Mouse (Mus musculus): ENCODE results near the gene Ulk4. TPM values are rescaled to one million over a fixed set of nuclear protein-coding genes. Genes with fewer than 3 reads are reported as not detected.
A peak's percentile ranks its signal among the peaks of the same experiment; 100 is the strongest.

Gene Ulk4
- polyA plus RNA-seq, 2 experiments = 0.40 to 30.5 TPM

DNA sequence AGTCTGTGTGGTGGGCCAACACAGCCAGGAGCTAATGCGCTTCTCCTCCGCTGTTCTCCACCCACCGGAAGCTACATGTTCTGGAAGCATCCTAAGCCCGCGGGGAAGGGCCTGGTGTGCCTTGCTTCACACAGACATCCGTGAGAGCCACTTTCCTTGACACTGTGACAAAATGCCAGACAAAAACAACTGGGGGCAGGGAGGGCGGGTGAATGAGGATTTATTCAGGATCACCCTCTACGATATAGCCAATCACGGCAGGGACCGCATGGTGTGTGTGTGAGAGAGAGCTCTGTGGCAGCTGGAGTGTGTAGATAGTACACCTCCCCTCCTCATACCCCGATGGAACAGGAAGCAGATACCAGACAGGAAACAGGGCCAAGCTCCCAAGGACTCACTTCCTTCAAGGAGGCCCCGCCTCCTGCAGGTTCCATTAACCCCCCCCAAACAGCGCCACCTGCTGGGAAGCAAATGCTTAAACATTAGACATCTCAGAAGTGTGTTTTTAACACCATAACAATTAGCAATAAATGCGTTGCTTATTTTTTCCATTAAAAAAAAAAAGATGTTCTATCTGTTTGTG lies 362.0 kb downstream of the Ulk4 start:
- WGBS (ENCODE audit: insufficient replicate concordance) = 28% methylated on average over 14 of the region's 14 CpGs
- H3K9ac ChIP-seq (replicated peaks) = no peak overlapping the region
- no peak for DNase-seq (ENCODE audit: low read depth in 3 of 3, low spot score in 3 of 3)
- ATAC-seq (ENCODE audit: insufficient read depth) = peak; percentile 75
- no peaks in the 10 kb centered on the region for H3K36me3 ChIP-seq (replicated peaks; ENCODE audit: control insufficient read depth, insufficient read depth, low read depth)
- H3K9me3 ChIP-seq (ENCODE audit: control insufficient read depth, low read length) = no peaks in the 10 kb centered on the region
- TF ChIP-seq EP300 (IDR thresholded peaks at IDR 0.05; ENCODE audit: low read depth) = 0 out of 2 replicates have a peak, but pooled peaks have one; percentile 5
- peak; percentile 71 for TF ChIP-seq CTCF (IDR thresholded peaks at IDR 0.05; ENCODE audit: low read depth)
- peaks cover 0 to 11% of the 10 kb centered on the region in 2 experiments; a peak in 2 of 4 replicates for H3K4me1 ChIP-seq (replicated peaks; ENCODE audit: control insufficient read depth in 2 of 2, insufficient read depth in 2 of 2, low read length in 1 of 2)
- peak overlapping the region in 1 of 2 experiments; percentile 15; a peak in 1 of 4 replicates for H3K4me3 ChIP-seq (ENCODE audit: insufficient read depth in 1 of 2, low read depth in 2 of 2, low read length in 2 of 2)
- no peak overlapping the region for H3K4me2 ChIP-seq (ENCODE audit: low read depth)
- no peak overlapping the region for H3K27ac ChIP-seq
- H3K27me3 ChIP-seq (ENCODE audit: control insufficient read depth, insufficient read depth, low read length) = no peaks in the 10 kb centered on the region

DNA sequence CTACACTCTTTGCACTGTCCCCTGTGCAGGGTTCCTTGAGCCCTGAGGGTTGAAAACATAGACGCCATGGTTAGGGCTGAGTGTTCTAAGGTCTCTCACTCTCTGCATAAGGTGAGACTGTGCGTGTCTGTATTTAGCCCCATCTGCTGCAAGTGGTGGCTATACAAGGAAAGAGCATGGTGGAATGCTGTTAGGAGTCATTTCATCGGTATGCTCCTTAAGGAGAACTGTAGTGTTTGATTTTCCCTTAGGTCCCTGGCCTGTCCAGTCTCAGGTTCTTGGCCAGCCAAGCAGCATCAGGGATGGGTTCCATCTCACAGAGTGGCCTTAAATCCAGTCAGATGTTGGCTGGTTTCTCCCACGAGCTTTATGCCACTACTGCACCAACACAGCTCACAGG lies 362.6 kb downstream of the Ulk4 start:
- DNase-seq (ENCODE audit: low read depth in 3 of 3, low spot score in 3 of 3) = no peak
- Histone ChIP-seq H3K27ac (no peak overlapping the region), H3K4me1 (replicated peaks; ENCODE audit: control insufficient read depth in 2 of 2, insufficient read depth in 2 of 2, low read length in 1 of 2) (peaks cover 0 to 11% of the 10 kb centered on the region in 2 experiments; a peak in 2 of 4 replicates), H3K9me3 (ENCODE audit: control insufficient read depth, low read length) (no peaks in the 10 kb centered on the region), H3K36me3 (replicated peaks; ENCODE audit: control insufficient read depth, insufficient read depth, low read depth) (no peaks in the 10 kb centered on the region), H3K9ac (replicated peaks) (no peak overlapping the region), H3K4me3 (ENCODE audit: insufficient read depth in 1 of 2, low read depth in 2 of 2, low read length in 2 of 2) (no peak overlapping the region), H3K4me2 (ENCODE audit: low read depth) (no peak overlapping the region), H3K27me3 (ENCODE audit: control insufficient read depth, insufficient read depth, low read length) (no peaks in the 10 kb centered on the region)
- no peak for ATAC-seq (ENCODE audit: insufficient read depth)
- TF ChIP-seq EP300 (IDR thresholded peaks at IDR 0.05; ENCODE audit: low read depth) = no peak
- TF ChIP-seq CTCF (IDR thresholded peaks at IDR 0.05; ENCODE audit: low read depth) = no peak
- 62% methylated on average over 4 of the region's 4 CpGs for WGBS (ENCODE audit: insufficient replicate concordance)

GRCm38 (mm10) chr9:120913152-120913551 lies 363.8 kb downstream of the Ulk4 start:
- no peak for ATAC-seq (ENCODE audit: insufficient read depth)

GRCm38 (mm10) chr9:120908461-120908860 lies 368.5 kb downstream of the Ulk4 start:
- H3K27ac ChIP-seq = no peak overlapping the region
- 68% methylated on average over 6 of the region's 6 CpGs for WGBS (ENCODE audit: insufficient replicate concordance)
- no peak for ATAC-seq (ENCODE audit: insufficient read depth)

More at GRCm38 (mm10) chr9:120913152-120913551, 363.8 kb downstream of the Ulk4 start:
- Histone ChIP-seq H3K36me3 (replicated peaks; ENCODE audit: control insufficient read depth, insufficient read depth, low read depth) (no peaks in the 10 kb centered on the region), H3K27me3 (ENCODE audit: control insufficient read depth, insufficient read depth, low read length) (no peaks in the 10 kb centered on the region), H3K4me2 (ENCODE audit: low read depth) (no peak overlapping the region), H3K4me3 (ENCODE audit: insufficient read depth in 1 of 2, low read depth in 2 of 2, low read length in 2 of 2) (no peak overlapping the region), H3K4me1 (replicated peaks; ENCODE audit: control insufficient read depth in 2 of 2, insufficient read depth in 2 of 2, low read length in 1 of 2) (peaks cover 0 to 5% of the 10 kb centered on the region in 2 experiments; a peak in 1 of 4 replicates), H3K27ac (no peak overlapping the region), H3K9me3 (ENCODE audit: control insufficient read depth, low read length) (no peaks in the 10 kb centered on the region), H3K9ac (replicated peaks) (no peak overlapping the region)
- 27% methylated on average over 13 of the region's 13 CpGs for WGBS (ENCODE audit: insufficient replicate concordance)
- DNase-seq (ENCODE audit: low read depth in 3 of 3, low spot score in 3 of 3) = no peak
- no peak for TF ChIP-seq CTCF (IDR thresholded peaks at IDR 0.05; ENCODE audit: low read depth)
- no peak for TF ChIP-seq EP300 (IDR thresholded peaks at IDR 0.05; ENCODE audit: low read depth)

More at GRCm38 (mm10) chr9:120908461-120908860, 368.5 kb downstream of the Ulk4 start:
- Histone ChIP-seq H3K4me1 (replicated peaks; ENCODE audit: control insufficient read depth in 2 of 2, insufficient read depth in 2 of 2, low read length in 1 of 2) (no peaks in the 10 kb centered on the region), H3K9me3 (ENCODE audit: control insufficient read depth, low read length) (no peaks in the 10 kb centered on the region), H3K36me3 (replicated peaks; ENCODE audit: control insufficient read depth, insufficient read depth, low read depth) (no peaks in the 10 kb centered on the region), H3K4me3 (ENCODE audit: insufficient read depth in 1 of 2, low read depth in 2 of 2, low read length in 2 of 2) (no peak overlapping the region), H3K4me2 (ENCODE audit: low read depth) (no peak overlapping the region), H3K27me3 (ENCODE audit: control insufficient read depth, insufficient read depth, low read length) (no peaks in the 10 kb centered on the region), H3K9ac (replicated peaks) (no peak overlapping the region)
- no peak for DNase-seq (ENCODE audit: low read depth in 3 of 3, low spot score in 3 of 3)
- TF ChIP-seq CTCF (IDR thresholded peaks at IDR 0.05; ENCODE audit: low read depth) (no peak), EP300 (IDR thresholded peaks at IDR 0.05; ENCODE audit: low read depth) (no peak)

Small RNA genes within 50 kb of the gene (microRNA-seq; reads per million reads assigned to microRNA genes)
- not detected for gene Mir7090

Other genes with a start within 250 kb of the Ulk4 start
- gene Trak1, start 20.3 kb upstream of the Ulk4 start, polyA plus RNA-seq (2012; rRNA removed) = 3.1 TPM in 2 replicates
- 2.9 TPM in 2 replicates for gene Trak1, start 20.3 kb upstream of the Ulk4 start, polyA plus RNA-seq (2014; fragmentation: Nextera tagmentation; extraction: Ambion mirVana)
- 0.12 and 0.25 TPM in 2 replicates for gene Cck, start 218.5 kb upstream of the Ulk4 start, polyA plus RNA-seq (2012; rRNA removed)
- gene Cck, start 218.5 kb upstream of the Ulk4 start, polyA plus RNA-seq (2014; fragmentation: Nextera tagmentation; extraction: Ambion mirVana) = not detected in 2 replicates